Mouse (Mus musculus) embryonic fibroblast, embryonic 13.5 days (primary cell): ENCODE results near the gene Manf.

ENCODE experiments used
- CTCF ChIP-seq: IDR thresholded peaks from 2 replicates; pipeline ENCODE4 v1.5.1; 2011; ENCODE audit warnings: mild to moderate bottlenecking, control low read depth, low read length, moderate library complexity, borderline replicate concordance; ENCODE audit not compliant: insufficient read depth
- POLR2A ChIP-seq: IDR thresholded peaks from 2 replicates; pipeline ENCODE4 v1.6.1; 2011; ENCODE audit warnings: low read depth, mild to moderate bottlenecking, control low read depth, low read length, moderate library complexity

- TF ChIP-seq CTCF (no peak), POLR2A (no peak)
These were observed 16.4 kb upstream of the Manf start for GRCm38 (mm10) chr9:106908174-106908573.
